Mouse (Mus musculus): ENCODE data around the gene Lcp2. TPM values are rescaled to one million over a fixed set of nuclear protein-coding genes. Genes with fewer than 3 reads are reported as not detected.

The Lcp2 gene
- polyA plus RNA-seq, 1 experiment from 2014 or later, result 1.5 TPM

DNA sequence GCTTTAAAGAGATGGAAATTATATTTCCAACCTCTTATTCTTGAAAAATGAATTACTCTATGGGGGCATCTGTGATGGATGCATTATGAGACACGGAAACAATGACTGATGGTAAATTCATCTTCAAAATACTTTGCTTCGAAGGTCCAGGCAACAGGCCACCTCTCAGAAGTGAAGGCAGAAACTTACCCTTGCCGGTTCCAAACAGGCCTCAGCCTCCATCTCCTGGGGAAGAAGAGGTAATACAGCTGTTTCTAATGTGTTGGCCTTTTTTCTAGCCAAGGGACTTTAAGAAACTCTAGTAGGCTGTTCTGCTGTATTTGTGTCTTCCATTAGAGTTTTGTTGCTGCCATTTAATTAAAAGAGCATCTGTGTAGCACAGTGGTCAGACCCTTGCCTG, 40.3 kb downstream of the Lcp2 start:
- H3K9me3 ChIP-seq (ENCODE audit: control insufficient read depth, low read length), result no peaks in the 10 kb centered on the region
- H3K27ac ChIP-seq (replicated peaks in 1 of 2; ENCODE audit: control insufficient read depth in 1 of 2, insufficient read depth in 1 of 2, low read depth in 2 of 2, low read length in 2 of 2), result no peak overlapping the region
- H3K4me3 ChIP-seq (ENCODE audit: control insufficient read depth in 1 of 2, insufficient read depth in 1 of 2, low read depth in 1 of 2, low read length in 2 of 2), result no peak overlapping the region
- no peak for ATAC-seq (ENCODE audit: insufficient number of reproducible peaks, insufficient read depth, low FRiP score, low read depth)
- H3K4me1 ChIP-seq (ENCODE audit: control insufficient read depth in 2 of 2, insufficient read depth in 2 of 2, low read length in 2 of 2), result peaks cover 0 to 13% of the 10 kb centered on the region in 2 experiments; a peak in 1 of 4 replicates
- no peak overlapping the region for H3K4me2 ChIP-seq (ENCODE audit: low read length)
- WGBS, result 61% methylated on average over 3 of the region's 3 CpGs
- H3K9ac ChIP-seq (ENCODE audit: low read length), result no peak overlapping the region
- no peaks in the 10 kb centered on the region for H3K27me3 ChIP-seq (ENCODE audit: control insufficient read depth, insufficient read depth, low read length)
- H3K36me3 ChIP-seq (ENCODE audit: control insufficient read depth, insufficient read depth, low read length), result no peaks in the 10 kb centered on the region

DNA sequence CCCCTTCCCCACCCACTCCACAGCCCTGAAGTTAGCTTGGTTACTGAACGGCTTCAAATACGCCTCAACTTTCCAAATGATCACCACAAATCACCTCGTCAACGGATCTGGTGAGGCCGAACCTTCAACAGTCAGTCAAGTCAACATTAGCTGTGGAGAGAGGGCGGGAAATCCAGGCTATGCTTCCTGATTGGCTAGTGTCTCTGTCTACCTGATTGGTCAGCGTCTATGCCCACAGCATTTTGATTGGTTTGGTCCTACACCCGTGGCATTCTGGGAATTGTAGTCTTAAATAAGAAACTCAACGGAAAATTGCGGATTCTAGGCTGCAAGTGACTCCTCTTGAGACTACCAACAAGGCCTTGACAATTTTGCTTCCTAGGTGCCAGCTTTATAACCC, 51.7 kb downstream of the Lcp2 start, which contains the start of gene 4930469K13Rik:
Gene 4930469K13Rik, minus strand, starts transcription at position 133 of the 400 bp plus-strand sequence.
- no peak for ATAC-seq (ENCODE audit: insufficient number of reproducible peaks, insufficient read depth, low FRiP score, low read depth)
- H3K36me3 ChIP-seq (ENCODE audit: control insufficient read depth, insufficient read depth, low read length), result no peaks in the 10 kb centered on the region
- no peak within 1 kb of the TSS for H3K9ac ChIP-seq (ENCODE audit: low read length)
- no peaks in the 10 kb centered on the region for H3K27me3 ChIP-seq (ENCODE audit: control insufficient read depth, insufficient read depth, low read length)
- 79% methylated on average over 10 of the region's 10 CpGs for WGBS
- H3K9me3 ChIP-seq (ENCODE audit: control insufficient read depth, low read length), result no peaks in the 10 kb centered on the region
- H3K27ac ChIP-seq (replicated peaks in 1 of 2; ENCODE audit: control insufficient read depth in 1 of 2, insufficient read depth in 1 of 2, low read depth in 2 of 2, low read length in 2 of 2), result no peak within 1 kb of the TSS
- H3K4me2 ChIP-seq (ENCODE audit: low read length), result no peak within 1 kb of the TSS
- no peaks in the 10 kb centered on the region for H3K4me1 ChIP-seq (ENCODE audit: control insufficient read depth in 2 of 2, insufficient read depth in 2 of 2, low read length in 2 of 2)
- no peak within 1 kb of the TSS for H3K4me3 ChIP-seq (ENCODE audit: control insufficient read depth in 1 of 2, insufficient read depth in 1 of 2, low read depth in 1 of 2, low read length in 2 of 2)

DNA sequence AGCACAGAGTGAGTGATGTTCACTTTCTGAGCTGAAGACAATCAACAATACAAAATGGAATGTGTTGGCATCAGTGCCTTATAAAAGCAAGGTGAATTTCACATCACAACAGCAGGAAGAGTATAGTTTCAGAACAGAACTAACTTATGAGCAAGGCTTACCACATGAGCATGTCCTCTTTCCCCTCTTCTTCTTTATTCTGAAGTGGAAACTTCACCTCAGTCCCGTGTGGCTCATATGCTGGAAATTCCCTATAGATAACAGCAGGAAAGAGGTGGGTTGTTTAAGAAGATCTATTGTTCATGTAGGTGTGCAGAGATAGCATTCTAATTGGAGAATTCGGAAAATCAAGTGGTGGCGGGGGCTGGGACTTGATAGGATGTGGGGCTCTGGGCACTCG, 55.1 kb downstream of the Lcp2 start:
- 54% methylated on average over 4 of the region's 4 CpGs for WGBS
- H3K36me3 ChIP-seq (ENCODE audit: control insufficient read depth, insufficient read depth, low read length), result no peaks in the 10 kb centered on the region
- H3K9ac ChIP-seq (ENCODE audit: low read length), result no peak overlapping the region
- no peak overlapping the region for H3K27ac ChIP-seq (replicated peaks in 1 of 2; ENCODE audit: control insufficient read depth in 1 of 2, insufficient read depth in 1 of 2, low read depth in 2 of 2, low read length in 2 of 2)
- no peaks in the 10 kb centered on the region for H3K27me3 ChIP-seq (ENCODE audit: control insufficient read depth, insufficient read depth, low read length)
- no peaks in the 10 kb centered on the region for H3K9me3 ChIP-seq (ENCODE audit: control insufficient read depth, low read length)
- H3K4me3 ChIP-seq (ENCODE audit: control insufficient read depth in 1 of 2, insufficient read depth in 1 of 2, low read depth in 1 of 2, low read length in 2 of 2), result no peak overlapping the region
- H3K4me2 ChIP-seq (ENCODE audit: low read length), result no peak overlapping the region
- H3K4me1 ChIP-seq (ENCODE audit: control insufficient read depth in 2 of 2, insufficient read depth in 2 of 2, low read length in 2 of 2), result no peaks in the 10 kb centered on the region
- ATAC-seq (ENCODE audit: insufficient number of reproducible peaks, insufficient read depth, low FRiP score, low read depth), result no peak

DNA sequence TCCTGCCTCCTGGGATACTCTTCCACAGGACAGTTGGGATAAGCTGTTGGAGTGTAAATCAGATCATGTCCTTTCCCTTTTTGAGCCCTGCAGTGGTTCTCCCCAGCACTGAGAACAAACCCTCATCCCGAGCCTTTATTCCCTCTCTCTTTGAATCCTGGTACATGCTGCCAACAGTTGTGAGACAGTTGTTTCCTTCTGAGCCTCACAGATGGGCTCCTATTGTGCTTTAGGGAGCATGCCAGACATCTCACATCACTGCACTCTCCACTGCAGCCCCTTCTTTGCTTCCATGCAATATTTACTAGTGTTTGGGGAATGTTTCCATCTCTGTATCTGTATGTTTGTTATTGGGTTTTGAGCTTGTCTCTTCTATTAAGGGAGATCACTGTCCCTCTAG, 58.2 kb downstream of the Lcp2 start:
- H3K27me3 ChIP-seq (ENCODE audit: control insufficient read depth, insufficient read depth, low read length), result no peaks in the 10 kb centered on the region
- no peak overlapping the region for H3K9ac ChIP-seq (ENCODE audit: low read length)
- H3K9me3 ChIP-seq (ENCODE audit: control insufficient read depth, low read length), result no peaks in the 10 kb centered on the region
- no peak overlapping the region for H3K4me2 ChIP-seq (ENCODE audit: low read length)
- no peak overlapping the region for H3K27ac ChIP-seq (replicated peaks in 1 of 2; ENCODE audit: control insufficient read depth in 1 of 2, insufficient read depth in 1 of 2, low read depth in 2 of 2, low read length in 2 of 2)
- no peak for ATAC-seq (ENCODE audit: insufficient number of reproducible peaks, insufficient read depth, low FRiP score, low read depth)
- H3K4me1 ChIP-seq (ENCODE audit: control insufficient read depth in 2 of 2, insufficient read depth in 2 of 2, low read length in 2 of 2), result no peaks in the 10 kb centered on the region
- H3K4me3 ChIP-seq (ENCODE audit: control insufficient read depth in 1 of 2, insufficient read depth in 1 of 2, low read depth in 1 of 2, low read length in 2 of 2), result no peak overlapping the region
- no peaks in the 10 kb centered on the region for H3K36me3 ChIP-seq (ENCODE audit: control insufficient read depth, insufficient read depth, low read length)
- WGBS, result 36% methylated on average over 1 of the region's 1 CpGs

DNA sequence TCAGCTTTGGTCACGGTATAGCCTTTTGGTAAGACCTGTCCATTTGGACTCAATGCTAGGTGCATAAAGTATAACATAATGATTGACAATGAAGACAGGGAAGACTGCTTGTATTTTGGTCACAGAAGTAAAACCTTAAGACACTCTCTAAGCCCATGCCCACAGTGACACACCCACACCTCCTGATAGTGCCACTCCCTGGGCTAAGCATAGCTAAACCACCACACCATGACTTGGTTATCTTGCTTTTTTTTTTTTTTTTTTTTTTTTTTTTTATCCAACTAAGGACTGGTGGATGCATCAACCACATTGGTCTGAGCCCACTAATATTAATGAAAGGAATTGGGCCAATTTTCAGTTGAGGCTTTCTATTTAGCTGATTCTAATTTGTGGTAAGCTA, 62.5 kb downstream of the Lcp2 start:
- Histone ChIP-seq H3K27ac (replicated peaks in 1 of 2; ENCODE audit: control insufficient read depth in 1 of 2, insufficient read depth in 1 of 2, low read depth in 2 of 2, low read length in 2 of 2) (no peak overlapping the region), H3K4me1 (ENCODE audit: control insufficient read depth in 2 of 2, insufficient read depth in 2 of 2, low read length in 2 of 2) (no peaks in the 10 kb centered on the region), H3K9ac (ENCODE audit: low read length) (no peak overlapping the region), H3K4me2 (ENCODE audit: low read length) (no peak overlapping the region), H3K9me3 (ENCODE audit: control insufficient read depth, low read length) (no peaks in the 10 kb centered on the region), H3K27me3 (ENCODE audit: control insufficient read depth, insufficient read depth, low read length) (no peaks in the 10 kb centered on the region), H3K4me3 (ENCODE audit: control insufficient read depth in 1 of 2, insufficient read depth in 1 of 2, low read depth in 1 of 2, low read length in 2 of 2) (no peak overlapping the region), H3K36me3 (ENCODE audit: control insufficient read depth, insufficient read depth, low read length) (no peaks in the 10 kb centered on the region)
- WGBS, result 90% methylated on average over 1 of the region's 1 CpGs
- no peak for ATAC-seq (ENCODE audit: insufficient number of reproducible peaks, insufficient read depth, low FRiP score, low read depth)

DNA sequence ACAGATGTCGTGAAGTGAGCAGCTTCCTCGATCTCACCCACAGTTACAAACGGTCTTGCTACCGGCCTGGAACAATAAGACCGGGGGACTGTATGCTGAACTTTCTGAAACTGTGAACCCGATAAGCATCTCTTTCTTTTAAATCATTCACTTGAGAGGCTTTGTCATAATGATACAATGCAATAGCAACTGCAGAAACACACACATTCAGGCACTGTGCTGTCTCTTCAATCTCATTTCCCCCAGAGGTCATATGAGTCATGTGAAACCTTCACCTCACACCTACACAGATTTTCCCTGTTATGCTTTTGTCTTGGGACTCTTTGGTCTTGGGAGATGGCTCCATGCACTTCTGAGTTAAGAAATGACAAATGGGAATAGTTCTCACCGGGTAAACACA, 65.2 kb downstream of the Lcp2 start:
- Histone ChIP-seq H3K4me3 (ENCODE audit: control insufficient read depth in 1 of 2, insufficient read depth in 1 of 2, low read depth in 1 of 2, low read length in 2 of 2) (no peak overlapping the region), H3K27ac (replicated peaks in 1 of 2; ENCODE audit: control insufficient read depth in 1 of 2, insufficient read depth in 1 of 2, low read depth in 2 of 2, low read length in 2 of 2) (no peak overlapping the region), H3K9ac (ENCODE audit: low read length) (no peak overlapping the region), H3K36me3 (ENCODE audit: control insufficient read depth, insufficient read depth, low read length) (no peaks in the 10 kb centered on the region), H3K4me1 (ENCODE audit: control insufficient read depth in 2 of 2, insufficient read depth in 2 of 2, low read length in 2 of 2) (no peaks in the 10 kb centered on the region), H3K9me3 (ENCODE audit: control insufficient read depth, low read length) (no peaks in the 10 kb centered on the region), H3K4me2 (ENCODE audit: low read length) (no peak overlapping the region), H3K27me3 (ENCODE audit: control insufficient read depth, insufficient read depth, low read length) (no peaks in the 10 kb centered on the region)
- 66% methylated on average over 7 of the region's 7 CpGs for WGBS
- ATAC-seq (ENCODE audit: insufficient number of reproducible peaks, insufficient read depth, low FRiP score, low read depth), result no peak

DNA sequence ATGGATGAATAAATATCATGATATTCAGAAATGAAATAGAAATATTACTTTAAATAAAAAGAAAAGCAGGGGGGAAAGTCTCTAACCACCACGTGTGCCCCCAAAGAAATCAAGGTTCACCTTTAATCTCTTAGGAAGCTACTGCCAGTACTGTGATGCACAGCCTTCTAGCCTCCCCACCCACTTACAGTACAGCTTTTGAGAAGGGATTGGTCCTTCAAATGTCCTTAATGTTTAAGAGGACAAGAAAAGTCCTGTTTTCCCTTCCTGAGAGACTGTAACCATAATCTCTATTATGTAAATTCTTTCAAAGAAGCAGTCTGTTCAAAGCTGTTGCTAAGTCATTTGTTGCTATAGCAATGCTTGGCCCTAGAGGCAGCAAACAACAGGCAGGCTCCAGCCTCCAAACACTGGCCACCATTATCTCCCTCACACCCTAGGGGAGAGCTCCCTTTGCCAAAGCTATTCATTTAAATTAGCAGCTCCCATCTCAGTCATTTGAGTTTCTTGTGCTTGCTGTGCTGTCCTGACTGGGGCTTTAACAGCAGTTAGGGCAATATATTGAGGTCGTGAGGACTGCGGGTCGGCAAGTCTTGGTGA, 66.2 kb downstream of the Lcp2 start:
- no peaks in the 10 kb centered on the region for H3K9me3 ChIP-seq (ENCODE audit: control insufficient read depth, low read length)
- H3K4me3 ChIP-seq (ENCODE audit: control insufficient read depth in 1 of 2, insufficient read depth in 1 of 2, low read depth in 1 of 2, low read length in 2 of 2), result no peak overlapping the region
- H3K9ac ChIP-seq (ENCODE audit: low read length), result no peak overlapping the region
- no peaks in the 10 kb centered on the region for H3K36me3 ChIP-seq (ENCODE audit: control insufficient read depth, insufficient read depth, low read length)
- 61% methylated on average over 4 of the region's 4 CpGs for WGBS
- no peaks in the 10 kb centered on the region for H3K27me3 ChIP-seq (ENCODE audit: control insufficient read depth, insufficient read depth, low read length)
- no peak overlapping the region for H3K4me2 ChIP-seq (ENCODE audit: low read length)
- no peak for ATAC-seq (ENCODE audit: insufficient number of reproducible peaks, insufficient read depth, low FRiP score, low read depth)
- no peak overlapping the region for H3K27ac ChIP-seq (replicated peaks in 1 of 2; ENCODE audit: control insufficient read depth in 1 of 2, insufficient read depth in 1 of 2, low read depth in 2 of 2, low read length in 2 of 2)
- no peaks in the 10 kb centered on the region for H3K4me1 ChIP-seq (ENCODE audit: control insufficient read depth in 2 of 2, insufficient read depth in 2 of 2, low read length in 2 of 2)

DNA sequence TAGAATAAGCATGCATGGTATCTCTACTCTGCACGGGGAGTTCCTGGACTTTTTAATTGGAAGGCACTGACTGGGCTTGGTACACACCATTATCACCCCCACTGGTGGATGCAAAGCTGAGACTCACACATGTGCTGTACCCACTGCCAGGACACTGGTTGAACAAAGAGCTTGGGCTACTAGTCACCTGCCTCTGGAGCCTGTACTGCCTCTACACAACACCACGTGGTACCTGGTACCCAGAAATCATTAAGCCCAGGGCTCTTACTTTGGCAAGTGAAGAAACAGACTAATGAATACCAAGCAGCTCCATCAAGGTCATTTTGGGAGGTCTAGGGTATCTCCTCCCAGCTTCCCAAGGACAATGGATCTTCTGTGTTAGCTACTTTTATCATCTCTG, 67.0 kb downstream of the Lcp2 start:
- Histone ChIP-seq H3K9ac (ENCODE audit: low read length) (no peak overlapping the region), H3K9me3 (ENCODE audit: control insufficient read depth, low read length) (no peaks in the 10 kb centered on the region), H3K4me2 (ENCODE audit: low read length) (no peak overlapping the region), H3K36me3 (ENCODE audit: control insufficient read depth, insufficient read depth, low read length) (no peaks in the 10 kb centered on the region), H3K27ac (replicated peaks in 1 of 2; ENCODE audit: control insufficient read depth in 1 of 2, insufficient read depth in 1 of 2, low read depth in 2 of 2, low read length in 2 of 2) (no peak overlapping the region), H3K4me3 (ENCODE audit: control insufficient read depth in 1 of 2, insufficient read depth in 1 of 2, low read depth in 1 of 2, low read length in 2 of 2) (no peak overlapping the region), H3K27me3 (ENCODE audit: control insufficient read depth, insufficient read depth, low read length) (no peaks in the 10 kb centered on the region), H3K4me1 (ENCODE audit: control insufficient read depth in 2 of 2, insufficient read depth in 2 of 2, low read length in 2 of 2) (no peaks in the 10 kb centered on the region)
- 40% methylated on average over 2 of the region's 2 CpGs for WGBS
- no peak for ATAC-seq (ENCODE audit: insufficient number of reproducible peaks, insufficient read depth, low FRiP score, low read depth)

Measured in heart, embryonic 14.5 days (tissue).